Mouse (Mus musculus): ENCODE results near the gene Olfr1110. TPM values are rescaled to one million over a fixed set of nuclear protein-coding genes. Genes with fewer than 3 reads are reported as not detected.
"Not testable (repeated sequence)": the region's sequence is repeated elsewhere in the genome, so short reads cannot be mapped to it uniquely, and the experiment has no call there.

Gene Olfr1110
- not detected in 2 replicates for polyA plus RNA-seq (2016; fragmentation: Nextera tagmentation; extraction: Ambion mirVana)

GRCm38 (mm10) chr2:87140200-87140599, at the start of gene Olfr1110:
Gene Olfr1110, minus strand, starts transcription at chr2:87140300.
- H3K36me3 ChIP-seq = no peaks in the 10 kb centered on the region
- H3K4me3 ChIP-seq = no peak within 1 kb of the TSS
- 64% methylated on average over 1 of the region's 1 CpGs for WGBS (ENCODE audit: insufficient replicate concordance)
- no peak within 1 kb of the TSS for H3K4me2 ChIP-seq
- no peak within 1 kb of the TSS for H3K27ac ChIP-seq
- no peaks in the 10 kb centered on the region for H3K4me1 ChIP-seq
- no peaks in the 10 kb centered on the region for H3K27me3 ChIP-seq (replicated peaks)
- no peaks in the 10 kb centered on the region for H3K9me3 ChIP-seq (replicated peaks)
- ATAC-seq = no peak
- H3K9ac ChIP-seq = no peak within 1 kb of the TSS

- Histone ChIP-seq H3K9ac (no peak within 1 kb of the TSS), H3K4me1 (no peaks in the 10 kb centered on the region), H3K4me2 (no peak within 1 kb of the TSS), H3K4me3 (no peak within 1 kb of the TSS), H3K9me3 (replicated peaks) (no peaks in the 10 kb centered on the region), H3K27me3 (replicated peaks) (no peaks in the 10 kb centered on the region), H3K27ac (no peak within 1 kb of the TSS), H3K36me3 (no peaks in the 10 kb centered on the region)
- ATAC-seq = no peak
- WGBS (ENCODE audit: insufficient replicate concordance) = 73% methylated on average over 1 of the region's 1 CpGs
These were observed 47.4 kb upstream of the Olfr1110 start, which contains the start of gene Olfr1112 for GRCm38 (mm10) chr2:87187498-87187897. Gene Olfr1112, plus strand, starts transcription at chr2:87187798.

- H3K9ac ChIP-seq; H3K4me2 ChIP-seq; H3K4me3 ChIP-seq; H3K27me3 ChIP-seq (replicated peaks); H3K36me3 ChIP-seq; H3K4me1 ChIP-seq; H3K27ac ChIP-seq; H3K9me3 ChIP-seq (replicated peaks); ATAC-seq: not testable (repeated sequence)
- 51% methylated on average over 2 of the region's 2 CpGs for WGBS (ENCODE audit: insufficient replicate concordance)
These were observed 27.6 kb upstream of the Olfr1110 start for GRCm38 (mm10) chr2:87167731-87168130.

GRCm38 (mm10) chr2:87152524-87152923, 12.4 kb upstream of the Olfr1110 start, which contains the start of gene Olfr1111:
Gene Olfr1111, minus strand, starts transcription at chr2:87152624.
- Histone ChIP-seq H3K36me3 (no peaks in the 10 kb centered on the region), H3K27ac (no peak within 1 kb of the TSS), H3K9ac (no peak within 1 kb of the TSS), H3K9me3 (replicated peaks) (no peaks in the 10 kb centered on the region), H3K4me1 (no peaks in the 10 kb centered on the region), H3K27me3 (replicated peaks) (no peaks in the 10 kb centered on the region), H3K4me3 (no peak within 1 kb of the TSS), H3K4me2 (no peak within 1 kb of the TSS)
- ATAC-seq = no peak

GRCm38 (mm10) chr2:87114467-87114866, 25.6 kb downstream of the Olfr1110 start, which contains the start of gene Olfr259:
Gene Olfr259, minus strand, starts transcription at chr2:87114567.
- Histone ChIP-seq H3K27ac (no peak within 1 kb of the TSS), H3K27me3 (replicated peaks) (no peaks in the 10 kb centered on the region), H3K4me2 (no peak within 1 kb of the TSS), H3K9me3 (replicated peaks) (no peaks in the 10 kb centered on the region), H3K9ac (no peak within 1 kb of the TSS), H3K4me1 (no peaks in the 10 kb centered on the region), H3K4me3 (no peak within 1 kb of the TSS), H3K36me3 (no peaks in the 10 kb centered on the region)
- no peak for ATAC-seq

GRCm38 (mm10) chr2:87095908-87096307, 44.2 kb downstream of the Olfr1110 start, which contains the start of gene Olfr1109:
Gene Olfr1109, minus strand, starts transcription at chr2:87096008.
- ATAC-seq = no peak
- Histone ChIP-seq H3K4me3 (no peak within 1 kb of the TSS), H3K9me3 (replicated peaks) (no peaks in the 10 kb centered on the region), H3K9ac (no peak within 1 kb of the TSS), H3K36me3 (no peaks in the 10 kb centered on the region), H3K4me1 (no peaks in the 10 kb centered on the region), H3K27ac (no peak within 1 kb of the TSS), H3K4me2 (no peak within 1 kb of the TSS), H3K27me3 (replicated peaks) (no peaks in the 10 kb centered on the region)
- WGBS (ENCODE audit: insufficient replicate concordance) = 49% methylated on average over 1 of the region's 1 CpGs

Other genes starting within 250 kb of the Olfr1110 start
- not detected in 2 replicates for gene Olfr1097, start 248.1 kb downstream of the Olfr1110 start, polyA plus RNA-seq (2016; fragmentation: Nextera tagmentation; extraction: Ambion mirVana)
- gene Olfr1098, start 215.8 kb downstream of the Olfr1110 start, polyA plus RNA-seq (2016; fragmentation: Nextera tagmentation; extraction: Ambion mirVana) = not detected in 2 replicates
- not detected in 2 replicates for gene Olfr1099, start 179.6 kb downstream of the Olfr1110 start, polyA plus RNA-seq (2016; fragmentation: Nextera tagmentation; extraction: Ambion mirVana)
- not detected in 2 replicates for gene Olfr1100, start 160.3 kb downstream of the Olfr1110 start, polyA plus RNA-seq (2016; fragmentation: Nextera tagmentation; extraction: Ambion mirVana)
- gene Olfr1101, start 149.1 kb downstream of the Olfr1110 start, polyA plus RNA-seq (2016; fragmentation: Nextera tagmentation; extraction: Ambion mirVana) = not detected in 2 replicates
- not detected in 2 replicates for gene Olfr1102, start 141.9 kb downstream of the Olfr1110 start, polyA plus RNA-seq (2016; fragmentation: Nextera tagmentation; extraction: Ambion mirVana)
- not detected in 2 replicates for gene Olfr1104, start 113.2 kb downstream of the Olfr1110 start, polyA plus RNA-seq (2016; fragmentation: Nextera tagmentation; extraction: Ambion mirVana)
- gene Olfr1105, start 103.8 kb downstream of the Olfr1110 start, polyA plus RNA-seq (2016; fragmentation: Nextera tagmentation; extraction: Ambion mirVana) = not detected in 2 replicates
- not detected in 2 replicates for gene Olfr1106, start 88.0 kb downstream of the Olfr1110 start, polyA plus RNA-seq (2016; fragmentation: Nextera tagmentation; extraction: Ambion mirVana)
- not detected in 2 replicates for gene Olfr1107, start 64.5 kb downstream of the Olfr1110 start, polyA plus RNA-seq (2016; fragmentation: Nextera tagmentation; extraction: Ambion mirVana)
- gene Olfr1109, start 44.3 kb downstream of the Olfr1110 start, polyA plus RNA-seq (2016; fragmentation: Nextera tagmentation; extraction: Ambion mirVana) = not detected in 2 replicates
- gene Olfr259, start 25.7 kb downstream of the Olfr1110 start, polyA plus RNA-seq (2016; fragmentation: Nextera tagmentation; extraction: Ambion mirVana) = not detected in 2 replicates
- not detected in 2 replicates for gene Olfr1111, start 12.3 kb upstream of the Olfr1110 start, polyA plus RNA-seq (2016; fragmentation: Nextera tagmentation; extraction: Ambion mirVana)
- not detected in 2 replicates for gene Olfr1112, start 47.5 kb upstream of the Olfr1110 start, polyA plus RNA-seq (2016; fragmentation: Nextera tagmentation; extraction: Ambion mirVana)
- not detected in 2 replicates for gene Olfr1113, start 68.7 kb upstream of the Olfr1110 start, polyA plus RNA-seq (2016; fragmentation: Nextera tagmentation; extraction: Ambion mirVana)
- not detected in 2 replicates for gene Olfr1115, start 107.7 kb upstream of the Olfr1110 start, polyA plus RNA-seq (2016; fragmentation: Nextera tagmentation; extraction: Ambion mirVana)
- gene Olfr1116, start 127.2 kb upstream of the Olfr1110 start, polyA plus RNA-seq (2016; fragmentation: Nextera tagmentation; extraction: Ambion mirVana) = not detected in 2 replicates
- gene Olfr1118, start 167.3 kb upstream of the Olfr1110 start, polyA plus RNA-seq (2016; fragmentation: Nextera tagmentation; extraction: Ambion mirVana) = not detected in 2 replicates
- gene Olfr1120, start 214.5 kb upstream of the Olfr1110 start, polyA plus RNA-seq (2016; fragmentation: Nextera tagmentation; extraction: Ambion mirVana) = not detected in 2 replicates
- not detected in 2 replicates for gene Olfr1121, start 229.6 kb upstream of the Olfr1110 start, polyA plus RNA-seq (2016; fragmentation: Nextera tagmentation; extraction: Ambion mirVana)
- gene Olfr1122, start 245.5 kb upstream of the Olfr1110 start, polyA plus RNA-seq (2016; fragmentation: Nextera tagmentation; extraction: Ambion mirVana) = not detected in 2 replicates

Data from liver, embryonic 12.5 days (tissue).